In genomic region chr3:56183159-56184133, GRCm38 (mm10) we compare ENCODE assay signal across 8 mouse cellular contexts. TPM values are rescaled to one million over a fixed set of nuclear protein-coding genes. Genes with fewer than 3 reads are reported as not detected.
DNase-seq lines count a peak whose midpoint lies in the region; ATAC-seq lines count a peak whose summit lies in the region.

Gene Nbea (minus strand): TSS chr3:56183701.

- peaks cover 29% of the 10 kb centered on the region for H3K27me3 ChIP-seq in megakaryocyte, embryonic 14.5 days (replicated peaks)
- H3K27me3 ChIP-seq in embryonic facial prominence, embryonic 15.5 days = no peaks in the 10 kb centered on the region
- H3K27me3 ChIP-seq in kidney, embryonic 14.5 days (ENCODE audit: control insufficient read depth, insufficient read depth, low read length) = peaks cover 3% of the 10 kb centered on the region; the same call in 1 of the 2 replicates
- no peaks in the 10 kb centered on the region for H3K27me3 ChIP-seq in limb, embryonic 12.5 days
- no peaks in the 10 kb centered on the region for H3K27me3 ChIP-seq in midbrain, embryonic 16.5 days (ENCODE audit: control insufficient read depth, insufficient read depth, low read depth, low read length)
- no peaks in the 10 kb centered on the region for H3K27me3 ChIP-seq in stomach, embryonic 15.5 days (replicated peaks)

- peak within 1 kb of the TSS; percentile 93 for H3K27ac ChIP-seq in embryonic facial prominence, embryonic 15.5 days (replicated peaks)
- peak within 1 kb of the TSS; percentile 67; the same call in 1 of the 2 replicates for H3K27ac ChIP-seq in kidney, embryonic 14.5 days (ENCODE audit: low read depth, low read length)
- H3K27ac ChIP-seq in limb, embryonic 12.5 days = peak within 1 kb of the TSS; percentile 94
- H3K27ac ChIP-seq in midbrain, embryonic 16.5 days (ENCODE audit: low read length) = peak within 1 kb of the TSS; percentile 98
- H3K27ac ChIP-seq in stomach, embryonic 15.5 days = peak within 1 kb of the TSS; percentile 88

- peak within 1 kb of the TSS; percentile 85 for H3K4me2 ChIP-seq in embryonic facial prominence, embryonic 15.5 days (replicated peaks)
- peak within 1 kb of the TSS; percentile 88 for H3K4me2 ChIP-seq in kidney, embryonic 14.5 days (replicated peaks; ENCODE audit: low read depth, low read length)
- peak within 1 kb of the TSS; percentile 90 for H3K4me2 ChIP-seq in limb, embryonic 12.5 days
- peak within 1 kb of the TSS; percentile 86 for H3K4me2 ChIP-seq in midbrain, embryonic 16.5 days (ENCODE audit: low read length)
- H3K4me2 ChIP-seq in stomach, embryonic 15.5 days = peak within 1 kb of the TSS; percentile 94

- no peak for ATAC-seq in megakaryocyte, adult 5-6 weeks (ENCODE audit: poor library complexity, severe bottlenecking)
- peak; percentile 86 for ATAC-seq in embryonic facial prominence, embryonic 15.5 days (ENCODE audit: insufficient number of reproducible peaks, low FRiP score, low TSS enrichment, low read depth)
- peak; percentile 88 for ATAC-seq in kidney, embryonic 14.5 days (ENCODE audit: low FRiP score, low TSS enrichment)
- ATAC-seq in limb, embryonic 12.5 days (ENCODE audit: insufficient number of reproducible peaks, insufficient read depth, low FRiP score, low TSS enrichment, low read depth) = peak; percentile 84
- ATAC-seq in midbrain, embryonic 16.5 days = peak; percentile 87
- ATAC-seq in stomach, embryonic 15.5 days (ENCODE audit: insufficient read depth, low FRiP score, low read depth) = peak; percentile 83

- peaks cover 25% of the 10 kb centered on the region for H3K4me1 ChIP-seq in megakaryocyte, embryonic 14.5 days
- peaks cover 14% of the 10 kb centered on the region for H3K4me1 ChIP-seq in embryonic facial prominence, embryonic 15.5 days
- H3K4me1 ChIP-seq in kidney, embryonic 14.5 days (ENCODE audit: control insufficient read depth, insufficient read depth, low read length) = 0 out of 2 replicates have a peak, but pooled peaks cover 5% of the 10 kb centered on the region
- peaks cover 5% of the 10 kb centered on the region for H3K4me1 ChIP-seq in limb, embryonic 12.5 days (replicated peaks)
- peaks cover 4% of the 10 kb centered on the region for H3K4me1 ChIP-seq in midbrain, embryonic 16.5 days (ENCODE audit: control insufficient read depth, insufficient read depth, low read length)
- H3K4me1 ChIP-seq in stomach, embryonic 15.5 days = no peaks in the 10 kb centered on the region; the same call in 1 of the 2 replicates

- H3K9ac ChIP-seq in embryonic facial prominence, embryonic 15.5 days = peak within 1 kb of the TSS; percentile 87
- H3K9ac ChIP-seq in kidney, embryonic 14.5 days (ENCODE audit: low read depth, low read length) = peak within 1 kb of the TSS; percentile 87
- peak within 1 kb of the TSS; percentile 92 for H3K9ac ChIP-seq in limb, embryonic 12.5 days (replicated peaks)
- H3K9ac ChIP-seq in midbrain, embryonic 16.5 days (ENCODE audit: low read depth, low read length) = peak within 1 kb of the TSS; percentile 96
- peak within 1 kb of the TSS; percentile 78 for H3K9ac ChIP-seq in stomach, embryonic 15.5 days

- no peaks in the 10 kb centered on the region for H3K36me3 ChIP-seq in megakaryocyte, embryonic 14.5 days (replicated peaks; ENCODE audit: low read length)
- no peaks in the 10 kb centered on the region for H3K36me3 ChIP-seq in embryonic facial prominence, embryonic 15.5 days
- no peaks in the 10 kb centered on the region for H3K36me3 ChIP-seq in kidney, embryonic 14.5 days (ENCODE audit: control insufficient read depth, insufficient read depth, low read length)
- no peaks in the 10 kb centered on the region for H3K36me3 ChIP-seq in limb, embryonic 12.5 days
- no peaks in the 10 kb centered on the region for H3K36me3 ChIP-seq in midbrain, embryonic 16.5 days (ENCODE audit: control insufficient read depth, insufficient read depth, low read length)
- no peaks in the 10 kb centered on the region for H3K36me3 ChIP-seq in stomach, embryonic 15.5 days

- H3K4me3 ChIP-seq in megakaryocyte, embryonic 14.5 days (replicated peaks) = peak within 1 kb of the TSS; percentile 96
- peak within 1 kb of the TSS; percentile 92 for H3K4me3 ChIP-seq in embryonic facial prominence, embryonic 15.5 days (replicated peaks)
- peak within 1 kb of the TSS; percentile 88 for H3K4me3 ChIP-seq in kidney, embryonic 14.5 days (ENCODE audit: low read length)
- H3K4me3 ChIP-seq in limb, embryonic 12.5 days (replicated peaks) = peak within 1 kb of the TSS; percentile 90
- peak within 1 kb of the TSS; percentile 96 for H3K4me3 ChIP-seq in midbrain, embryonic 16.5 days (ENCODE audit: low read depth, low read length)
- H3K4me3 ChIP-seq in stomach, embryonic 15.5 days (replicated peaks) = peak within 1 kb of the TSS; percentile 94

- under 1% methylated on average over 105 of the region's 131 CpGs for WGBS in embryonic facial prominence, embryonic 15.5 days
- under 1% methylated on average over 77 of the region's 131 CpGs for WGBS in kidney, embryonic 14.5 days
- WGBS in limb, embryonic 12.5 days = under 1% methylated on average over 105 of the region's 131 CpGs
- 0% methylated on average over 77 of the region's 131 CpGs for WGBS in midbrain, embryonic 16.5 days
- WGBS in stomach, embryonic 15.5 days = under 1% methylated on average over 118 of the region's 131 CpGs

- DNase-seq in heart, adult 9 months (ENCODE audit: low spot score in 2 of 2) = peak; percentile 77 to 81

- H3K9me3 ChIP-seq in megakaryocyte, embryonic 14.5 days = no peaks in the 10 kb centered on the region
- H3K9me3 ChIP-seq in embryonic facial prominence, embryonic 15.5 days (replicated peaks) = no peaks in the 10 kb centered on the region
- H3K9me3 ChIP-seq in kidney, embryonic 14.5 days (ENCODE audit: control insufficient read depth, low read length) = no peaks in the 10 kb centered on the region
- no peaks in the 10 kb centered on the region for H3K9me3 ChIP-seq in limb, embryonic 12.5 days
- no peaks in the 10 kb centered on the region for H3K9me3 ChIP-seq in midbrain, embryonic 16.5 days (replicated peaks; ENCODE audit: control insufficient read depth, low read length, poor library complexity, severe bottlenecking)
- H3K9me3 ChIP-seq in stomach, embryonic 15.5 days = no peaks in the 10 kb centered on the region

RNA-seq across cellular contexts. Expression of gene Nbea, which starts in this region (rescaled TPM):
- 0.20 and 5.0 TPM in 2 replicates for polyA plus RNA-seq in megakaryocyte, embryonic 14.5 days (2012; ENCODE audit: insufficient read depth, low replicate concordance)
- total RNA-seq in megakaryocyte, adult 5-6 weeks (2015) = 0.02 and 0.09 TPM in 2 replicates
- total RNA-seq in megakaryocyte, adult 5-6 weeks (2017) = 0.07 and 0.12 TPM in 2 replicates
- polyA plus RNA-seq in embryonic facial prominence, embryonic 15.5 days (2015; fragmentation: Nextera tagmentation; extraction: Ambion mirVana) = 13.3 and 16.8 TPM in 2 replicates
- polyA plus RNA-seq in kidney, embryonic 14.5 days (2014; fragmentation: Nextera tagmentation; extraction: Ambion mirVana) = 10.0 and 16.7 TPM in 2 replicates
- polyA plus RNA-seq in limb, embryonic 12.5 days (2016; fragmentation: Nextera tagmentation; extraction: Ambion mirVana) = 21.0 and 22.5 TPM in 2 replicates
- 59.2 and 60.2 TPM in 2 replicates for polyA plus RNA-seq in midbrain, embryonic 16.5 days (2015; fragmentation: Nextera tagmentation; extraction: Ambion mirVana)
- 8.9 and 10.5 TPM in 2 replicates for polyA plus RNA-seq in stomach, embryonic 15.5 days (2015; fragmentation: Nextera tagmentation; extraction: Ambion mirVana)
